Mouse (Mus musculus): ENCODE results near the gene Gtsf1. TPM values are rescaled to one million over a fixed set of nuclear protein-coding genes. Genes with fewer than 3 reads are reported as not detected.

Gtsf1 gene
- polyA plus RNA-seq, 1 experiment from 2014 or later, result 0.22 TPM

DNA sequence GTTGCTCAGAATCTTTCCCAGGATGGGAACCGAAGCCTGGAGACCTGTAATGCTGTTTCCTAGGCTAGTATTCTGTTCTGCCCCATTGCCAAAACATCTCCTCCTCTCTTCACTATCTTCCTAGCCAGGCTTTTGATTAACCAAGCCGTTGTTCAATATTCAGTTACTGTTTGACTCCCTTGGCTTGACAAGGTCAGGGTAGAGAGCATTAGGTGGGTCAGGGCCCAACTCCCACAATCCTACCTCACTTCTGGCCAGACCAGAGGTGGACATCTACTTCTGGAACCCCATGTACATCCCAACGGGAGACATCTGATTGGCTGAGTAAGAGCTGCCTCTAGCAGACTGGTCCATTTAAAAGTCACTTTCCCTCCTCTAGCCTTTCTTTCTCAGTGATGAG lies 67.3 kb downstream of the Gtsf1 start:
- H3K27ac ChIP-seq, result no peak overlapping the region
- H3K4me2 ChIP-seq, result no peak overlapping the region
- ATAC-seq (ENCODE audit: borderline replicate concordance, extremely low read depth, low FRiP score, low TSS enrichment), result no peak
- H3K27me3 ChIP-seq, result no peaks in the 10 kb centered on the region
- H3K4me3 ChIP-seq, result no peak overlapping the region
- H3K9me3 ChIP-seq, result no peaks in the 10 kb centered on the region
- H3K9ac ChIP-seq, result no peak overlapping the region
- 79% methylated on average over 3 of the region's 3 CpGs for WGBS
- no peaks in the 10 kb centered on the region for H3K36me3 ChIP-seq
- H3K4me1 ChIP-seq, result peaks cover 53% of the 10 kb centered on the region

DNA sequence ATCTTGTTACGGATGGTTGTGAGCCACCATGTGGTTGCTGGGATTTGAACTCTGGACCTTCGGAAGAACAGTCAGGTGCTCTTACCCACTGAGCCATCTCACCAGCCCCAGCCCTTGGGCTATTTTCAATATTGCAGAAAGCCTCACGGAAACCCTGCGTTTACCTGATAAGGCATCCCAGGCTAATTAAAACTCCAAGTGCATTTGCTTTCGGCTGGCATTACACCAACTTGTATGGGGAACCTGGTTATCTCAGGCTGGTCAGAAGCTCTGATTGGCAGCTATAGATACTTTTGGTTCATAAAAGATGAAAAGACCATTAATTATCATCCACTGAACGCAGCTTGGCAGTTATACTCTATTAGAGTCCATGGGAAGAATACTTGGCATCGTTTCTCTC lies 67.9 kb downstream of the Gtsf1 start:
- Histone ChIP-seq H3K4me2 (no peak overlapping the region), H3K27me3 (no peaks in the 10 kb centered on the region), H3K4me3 (no peak overlapping the region), H3K27ac (no peak overlapping the region), H3K9me3 (no peaks in the 10 kb centered on the region), H3K4me1 (peaks cover 49% of the 10 kb centered on the region), H3K9ac (no peak overlapping the region), H3K36me3 (no peaks in the 10 kb centered on the region)
- ATAC-seq (ENCODE audit: borderline replicate concordance, extremely low read depth, low FRiP score, low TSS enrichment), result no peak
- 82% methylated on average over 7 of the region's 7 CpGs for WGBS

DNA sequence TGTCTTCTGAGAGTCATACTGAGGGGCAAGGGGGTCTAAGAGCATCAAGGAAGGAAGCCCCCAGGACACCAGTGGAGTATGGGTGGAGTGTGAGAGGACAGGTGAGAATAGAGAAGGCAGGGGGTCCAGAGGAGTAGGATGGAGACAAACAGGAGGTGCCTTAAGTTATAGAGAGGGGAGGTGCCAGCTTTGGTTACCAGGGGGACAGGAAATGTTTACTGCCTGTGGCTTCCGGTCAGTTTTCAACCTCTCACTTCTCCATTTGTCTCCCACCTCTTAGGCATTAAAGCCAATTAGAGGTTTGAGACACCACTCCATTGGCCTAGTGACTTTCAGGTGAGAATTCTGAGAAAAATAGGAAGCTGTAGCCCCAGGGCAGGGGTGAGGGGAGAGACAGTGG lies 69.0 kb downstream of the Gtsf1 start:
- WGBS, result 45% methylated on average over 1 of the region's 1 CpGs
- ATAC-seq (ENCODE audit: borderline replicate concordance, extremely low read depth, low FRiP score, low TSS enrichment), result no peak
- Histone ChIP-seq H3K4me2 (no peak overlapping the region), H3K36me3 (no peaks in the 10 kb centered on the region; the same call in 1 of the 2 replicates), H3K4me3 (no peak overlapping the region), H3K27me3 (no peaks in the 10 kb centered on the region), H3K4me1 (peaks cover 44% of the 10 kb centered on the region), H3K9me3 (no peaks in the 10 kb centered on the region), H3K9ac (no peak overlapping the region), H3K27ac (no peak overlapping the region)

DNA sequence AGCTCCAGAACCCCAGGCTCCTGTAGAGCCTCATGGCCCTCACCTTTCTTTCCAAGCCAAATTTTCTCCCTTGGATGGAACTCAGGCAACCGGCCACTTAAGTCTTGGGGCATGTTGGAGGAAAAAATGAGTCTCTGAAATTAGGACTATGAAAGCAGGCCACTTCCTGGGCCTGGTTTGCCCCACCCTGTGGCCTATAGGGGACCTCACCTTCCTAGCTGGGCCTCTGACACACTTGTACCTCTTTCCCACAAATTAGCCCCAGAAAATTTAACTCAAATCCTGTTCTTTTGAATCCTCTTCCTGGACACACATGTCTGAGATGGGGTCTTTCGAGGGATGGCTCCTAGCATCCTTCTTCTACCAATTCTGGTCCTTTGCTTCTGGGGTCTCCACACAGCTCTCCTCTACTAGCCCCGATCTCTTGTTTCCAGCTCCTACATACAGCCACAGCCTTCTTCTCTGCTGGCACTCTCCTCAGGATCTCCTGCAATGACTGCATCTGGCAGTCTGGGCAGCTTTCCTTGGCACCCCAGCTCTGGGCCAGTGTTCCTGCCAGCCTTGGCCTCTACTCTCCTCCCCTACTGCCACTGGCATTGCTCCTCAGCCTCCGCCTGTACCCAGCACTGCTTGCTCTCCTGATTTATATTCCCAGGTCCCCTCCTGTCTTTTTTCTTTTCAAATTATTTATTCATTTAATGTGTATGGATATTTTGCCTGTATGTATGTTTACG lies 70.2 kb downstream of the Gtsf1 start:
- H3K36me3 ChIP-seq, result no peaks in the 10 kb centered on the region; the same call in 1 of the 2 replicates
- H3K27ac ChIP-seq, result no peak overlapping the region
- no peaks in the 10 kb centered on the region for H3K9me3 ChIP-seq
- no peak overlapping the region for H3K9ac ChIP-seq
- no peak overlapping the region for H3K4me3 ChIP-seq
- 89% methylated on average over 5 of the region's 5 CpGs for WGBS
- no peak for ATAC-seq (ENCODE audit: borderline replicate concordance, extremely low read depth, low FRiP score, low TSS enrichment)
- no peaks in the 10 kb centered on the region for H3K27me3 ChIP-seq
- H3K4me2 ChIP-seq, result no peak overlapping the region
- peaks cover 40% of the 10 kb centered on the region for H3K4me1 ChIP-seq

DNA sequence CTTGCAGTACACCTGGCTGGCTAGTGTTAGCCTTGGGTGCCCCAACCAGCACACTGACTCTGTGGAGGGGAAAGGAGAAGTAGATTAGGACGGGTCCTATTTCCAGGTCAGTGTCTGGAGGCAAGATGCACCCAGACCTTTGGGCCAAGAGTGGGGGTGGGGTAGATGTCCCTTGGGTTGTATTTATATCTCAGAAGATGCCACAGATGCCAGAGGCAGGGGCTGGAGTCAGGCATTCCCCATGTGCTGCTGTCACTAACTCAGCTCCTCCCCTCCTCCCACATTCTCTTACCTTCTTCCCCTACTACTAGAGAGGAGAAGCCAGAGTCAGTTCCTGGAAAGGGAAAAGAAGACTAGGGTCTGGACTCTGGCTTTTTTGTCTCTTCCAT lies 71.2 kb downstream of the Gtsf1 start:
- no peak for ATAC-seq (ENCODE audit: borderline replicate concordance, extremely low read depth, low FRiP score, low TSS enrichment)
- WGBS, result 42% methylated on average over 1 of the region's 1 CpGs

DNA sequence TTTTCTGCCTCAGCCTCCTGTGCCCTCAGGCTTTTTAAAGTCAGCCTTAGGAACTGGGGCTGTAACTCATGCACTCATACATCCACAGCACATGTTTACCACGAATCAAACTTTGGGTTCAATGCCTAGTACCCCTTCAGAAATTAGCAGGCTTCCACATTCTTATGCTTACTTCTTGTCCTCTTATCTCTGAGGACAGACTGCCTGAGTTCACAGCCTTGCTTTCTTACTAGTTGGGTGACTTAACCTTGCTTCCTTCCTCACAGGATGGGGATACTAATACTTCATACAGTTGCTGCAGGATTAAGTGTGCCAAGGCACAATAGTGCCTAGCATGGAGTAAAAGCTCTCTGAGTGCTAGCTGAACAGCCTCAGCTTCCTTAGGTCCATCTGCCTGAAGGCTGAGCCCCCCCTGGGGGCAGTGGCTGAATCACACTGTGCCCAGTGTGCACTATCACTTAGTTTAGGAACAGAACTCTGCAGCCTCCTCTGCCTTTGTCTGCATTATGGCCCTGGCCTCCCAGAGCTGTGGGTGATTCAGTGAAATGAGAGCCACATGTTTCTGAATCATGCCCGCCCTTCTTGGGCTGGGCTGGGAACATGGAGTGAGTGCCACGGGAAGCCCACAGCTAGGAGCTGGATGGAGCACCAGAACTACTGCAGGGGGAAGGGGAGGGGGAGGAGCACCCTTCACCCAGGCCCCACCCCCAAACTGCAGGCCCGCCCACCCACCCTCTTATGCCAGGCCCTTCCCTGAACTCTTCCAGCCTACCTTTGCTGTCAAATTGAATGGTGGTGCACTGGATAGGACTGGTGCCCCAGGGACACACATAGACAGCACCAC lies 71.8 kb downstream of the Gtsf1 start:
- Histone ChIP-seq H3K36me3 (peaks cover 10% of the 10 kb centered on the region), H3K4me3 (no peak overlapping the region), H3K27ac (peak overlapping the region; percentile 61), H3K9me3 (no peaks in the 10 kb centered on the region), H3K4me2 (no peak overlapping the region), H3K9ac (no peak overlapping the region), H3K27me3 (no peaks in the 10 kb centered on the region), H3K4me1 (peaks cover 30% of the 10 kb centered on the region)
- peak; percentile 34 for ATAC-seq (ENCODE audit: borderline replicate concordance, extremely low read depth, low FRiP score, low TSS enrichment)
- 34% methylated on average over 4 of the region's 4 CpGs for WGBS

More for the DNA sequence above, 71.2 kb downstream of the Gtsf1 start:
- Histone ChIP-seq H3K4me3 (no peak overlapping the region), H3K27ac (peak overlapping the region; percentile 61), H3K9ac (no peak overlapping the region), H3K4me2 (no peak overlapping the region), H3K9me3 (no peaks in the 10 kb centered on the region), H3K4me1 (peaks cover 31% of the 10 kb centered on the region), H3K27me3 (no peaks in the 10 kb centered on the region), H3K36me3 (peaks cover 4% of the 10 kb centered on the region)

DNA sequence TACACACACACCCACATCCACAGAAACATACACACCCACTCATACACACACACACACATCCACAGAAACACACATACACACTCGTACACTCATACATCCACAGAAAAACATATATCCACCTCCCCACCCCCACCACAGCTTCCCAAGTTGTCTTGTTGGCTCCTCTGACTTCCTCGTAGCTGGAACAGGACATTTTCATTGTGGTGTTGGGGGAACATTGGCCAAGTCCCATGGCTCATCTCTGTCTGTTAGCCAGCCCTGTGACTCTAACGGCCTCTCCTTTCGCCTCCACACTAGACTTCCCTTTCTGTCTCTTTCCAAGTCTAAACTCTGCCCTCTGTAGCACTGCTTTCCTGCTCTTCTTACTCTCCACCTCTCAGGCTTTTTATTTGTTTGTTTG lies 72.5 kb downstream of the Gtsf1 start:
- no peak for ATAC-seq (ENCODE audit: borderline replicate concordance, extremely low read depth, low FRiP score, low TSS enrichment)
- 68% methylated on average over 4 of the region's 4 CpGs for WGBS
- H3K9ac ChIP-seq, result no peak overlapping the region
- H3K36me3 ChIP-seq, result peaks cover 14% of the 10 kb centered on the region
- peak overlapping the region; percentile 25 for H3K27ac ChIP-seq
- no peaks in the 10 kb centered on the region for H3K9me3 ChIP-seq
- H3K27me3 ChIP-seq, result no peaks in the 10 kb centered on the region
- no peak overlapping the region for H3K4me2 ChIP-seq
- H3K4me3 ChIP-seq, result no peak overlapping the region
- H3K4me1 ChIP-seq, result peaks cover 27% of the 10 kb centered on the region

DNA sequence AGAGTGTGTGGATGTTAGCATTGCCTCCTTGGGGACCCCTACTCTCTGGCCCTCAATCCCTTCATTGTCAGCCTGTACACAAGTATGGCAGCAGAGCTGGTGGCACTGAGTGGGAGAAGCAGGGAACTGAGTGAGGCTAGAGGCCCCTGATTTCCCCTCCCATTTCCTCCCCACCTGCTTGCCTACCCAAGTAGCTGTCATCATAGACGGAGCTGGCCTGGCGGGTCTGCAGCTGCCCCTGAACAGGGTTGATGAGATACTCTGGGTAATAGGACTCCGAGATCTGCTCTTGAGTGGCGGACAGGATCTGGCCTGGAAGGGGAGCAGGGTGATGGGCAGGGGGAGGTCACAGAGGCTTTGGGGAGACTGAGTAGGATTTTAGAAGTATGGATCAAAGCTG lies 74.1 kb downstream of the Gtsf1 start:
- no peak overlapping the region for H3K4me2 ChIP-seq
- ATAC-seq (ENCODE audit: borderline replicate concordance, extremely low read depth, low FRiP score, low TSS enrichment), result no peak
- 64% methylated on average over 4 of the region's 4 CpGs for WGBS
- no peak overlapping the region for H3K9ac ChIP-seq
- no peak overlapping the region for H3K4me3 ChIP-seq
- peaks cover 14% of the 10 kb centered on the region for H3K4me1 ChIP-seq
- H3K9me3 ChIP-seq, result no peaks in the 10 kb centered on the region
- peaks cover 28% of the 10 kb centered on the region for H3K36me3 ChIP-seq
- no peak overlapping the region for H3K27ac ChIP-seq
- no peaks in the 10 kb centered on the region for H3K27me3 ChIP-seq

DNA sequence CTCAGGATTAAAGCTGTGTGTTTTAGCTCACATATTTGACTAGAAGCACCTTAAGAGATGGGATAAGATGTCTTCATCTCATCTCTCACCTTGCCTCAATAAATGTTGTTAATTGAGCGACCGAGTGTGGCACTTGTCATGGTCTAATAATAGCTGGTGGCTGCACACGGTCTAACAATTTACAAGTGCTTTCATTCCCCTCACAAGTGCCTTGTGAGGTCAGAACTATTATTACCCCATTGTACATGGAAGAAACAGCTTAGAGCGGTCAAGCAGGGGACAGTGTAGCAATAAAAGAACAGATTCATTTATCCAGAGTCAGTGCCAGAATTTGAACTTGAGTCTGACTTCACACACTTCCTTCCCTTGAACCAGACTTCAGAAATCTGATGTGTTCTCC lies 74.8 kb downstream of the Gtsf1 start:
- Histone ChIP-seq H3K27me3 (no peaks in the 10 kb centered on the region), H3K9me3 (no peaks in the 10 kb centered on the region), H3K4me3 (no peak overlapping the region), H3K4me1 (peaks cover 13% of the 10 kb centered on the region), H3K4me2 (no peak overlapping the region), H3K9ac (no peak overlapping the region), H3K27ac (no peak overlapping the region), H3K36me3 (peaks cover 35% of the 10 kb centered on the region)
- no peak for ATAC-seq (ENCODE audit: borderline replicate concordance, extremely low read depth, low FRiP score, low TSS enrichment)
- 66% methylated on average over 4 of the region's 4 CpGs for WGBS

DNA sequence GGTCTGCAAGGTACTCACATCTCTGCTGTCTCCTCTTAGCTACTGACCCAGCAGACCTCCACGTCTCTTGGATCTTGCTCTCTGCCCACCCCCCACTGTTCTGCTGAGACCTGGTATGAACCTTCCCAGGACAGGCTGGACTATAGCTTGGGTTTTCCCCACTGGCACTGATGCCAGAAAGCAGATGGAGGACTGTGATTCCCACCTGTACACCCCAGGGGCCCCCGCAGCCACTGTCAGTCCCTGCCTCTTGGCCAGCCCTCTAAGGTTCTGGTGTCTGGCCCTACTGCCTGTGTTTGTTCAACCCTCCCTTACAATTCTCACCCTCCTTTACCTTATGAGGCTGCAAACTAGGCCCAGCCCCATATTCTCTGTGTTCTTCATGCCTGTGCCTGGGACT lies 75.6 kb downstream of the Gtsf1 start:
- H3K36me3 ChIP-seq, result peaks cover 42% of the 10 kb centered on the region
- ATAC-seq (ENCODE audit: borderline replicate concordance, extremely low read depth, low FRiP score, low TSS enrichment), result no peak
- WGBS, result 89% methylated on average over 2 of the region's 2 CpGs

DNA sequence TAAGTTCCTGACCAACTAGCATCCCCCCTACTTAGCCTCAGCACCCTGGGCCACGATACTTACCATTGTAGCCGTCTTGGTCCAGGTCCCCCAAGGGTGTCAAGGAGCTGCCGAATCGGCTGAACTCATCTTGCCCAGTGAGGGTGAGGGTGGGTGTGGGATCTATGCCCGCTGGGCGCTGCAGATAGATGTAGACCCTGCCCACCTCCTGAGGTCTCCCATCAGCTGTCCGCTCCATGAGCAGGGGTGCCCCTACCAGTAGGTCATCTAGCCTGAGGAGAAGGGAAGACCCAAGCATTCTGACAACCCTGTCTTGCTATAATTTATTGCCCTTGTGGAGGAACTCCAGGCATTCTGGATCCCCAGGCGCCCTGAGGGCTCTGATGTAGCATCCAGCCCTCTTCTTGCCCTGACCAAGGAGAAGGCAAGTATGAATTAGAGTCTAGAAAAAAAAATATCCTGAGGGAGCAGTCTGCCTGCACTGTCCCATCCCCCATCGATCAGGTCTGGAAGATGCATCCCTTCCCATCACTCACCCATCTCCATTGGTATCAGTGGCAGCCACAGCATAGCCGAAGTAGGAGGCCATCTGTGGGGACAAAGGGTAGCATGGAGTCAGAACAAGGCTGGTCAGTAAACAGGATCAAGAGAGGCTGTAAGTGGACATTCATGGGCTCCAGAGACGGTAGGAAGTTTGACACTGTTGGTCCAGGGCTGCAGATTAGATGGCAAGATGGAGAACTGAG lies 76.6 kb downstream of the Gtsf1 start:
- Histone ChIP-seq H3K27ac (no peak overlapping the region), H3K9ac (no peak overlapping the region), H3K27me3 (no peaks in the 10 kb centered on the region), H3K9me3 (no peaks in the 10 kb centered on the region), H3K4me3 (no peak overlapping the region), H3K36me3 (peaks cover 52% of the 10 kb centered on the region), H3K4me2 (no peak overlapping the region), H3K4me1 (peaks cover 4% of the 10 kb centered on the region)
- 88% methylated on average over 11 of the region's 11 CpGs for WGBS
- no peak for ATAC-seq (ENCODE audit: borderline replicate concordance, extremely low read depth, low FRiP score, low TSS enrichment)

More for the DNA sequence above, 75.6 kb downstream of the Gtsf1 start:
- no peaks in the 10 kb centered on the region for H3K27me3 ChIP-seq
- H3K9me3 ChIP-seq, result no peaks in the 10 kb centered on the region
- H3K27ac ChIP-seq, result no peak overlapping the region
- H3K4me3 ChIP-seq, result no peak overlapping the region
- no peak overlapping the region for H3K9ac ChIP-seq
- peaks cover 13% of the 10 kb centered on the region for H3K4me1 ChIP-seq
- no peak overlapping the region for H3K4me2 ChIP-seq

DNA sequence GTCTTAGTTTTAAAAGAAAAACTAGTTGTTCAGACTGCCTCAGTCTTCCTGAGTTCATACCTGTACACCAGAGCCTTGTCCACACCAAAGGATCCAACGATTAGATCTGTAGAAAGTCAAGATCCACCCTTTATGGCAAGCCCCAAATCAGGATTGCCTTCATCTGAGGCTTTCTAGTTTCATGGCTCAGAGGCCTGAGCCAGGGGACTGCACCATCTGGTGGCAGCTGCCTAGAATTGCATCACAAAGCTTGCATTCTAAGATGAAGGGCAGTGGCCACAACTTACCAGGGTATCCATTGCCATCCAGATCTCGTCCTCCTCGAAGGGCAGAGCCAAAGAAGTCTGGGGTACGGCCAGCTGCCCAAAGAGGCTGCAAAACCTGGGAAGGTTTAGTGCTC lies 77.4 kb downstream of the Gtsf1 start:
- H3K4me3 ChIP-seq, result no peak overlapping the region
- H3K27ac ChIP-seq, result no peak overlapping the region
- ATAC-seq (ENCODE audit: borderline replicate concordance, extremely low read depth, low FRiP score, low TSS enrichment), result no peak
- no peaks in the 10 kb centered on the region for H3K4me1 ChIP-seq
- peaks cover 55% of the 10 kb centered on the region for H3K36me3 ChIP-seq
- H3K27me3 ChIP-seq, result no peaks in the 10 kb centered on the region
- H3K9ac ChIP-seq, result no peak overlapping the region
- WGBS, result 39% methylated on average over 4 of the region's 4 CpGs
- no peaks in the 10 kb centered on the region for H3K9me3 ChIP-seq
- no peak overlapping the region for H3K4me2 ChIP-seq
